Mouse (Mus musculus) heart, postnatal 14 days (tissue): ENCODE data around the gene Mtmr4. TPM values are rescaled to one million over a fixed set of nuclear protein-coding genes. Genes with fewer than 3 reads are reported as not detected.

Source experiments
- total RNA-seq, 2 experiments: library from RNA; stranded (reverse); gene quantifications; 2 replicates each; pipeline ENCODE4 v1.2.3; 2021

Mtmr4 gene
- total RNA-seq, 2 experiments from 2014 or later, result 16.0 to 22.9 TPM

Other genes starting within 250 kb of the Mtmr4 start
- 10 to 100 TPM; 12.0 to 14.7 TPM for gene Ppm1e, start 233.1 kb upstream of the Mtmr4 start, total RNA-seq
- gene Rad51c, start 187.2 kb upstream of the Mtmr4 start, total RNA-seq, result 1 to 10 TPM; 2.5 to 2.7 TPM
- under 1 TPM; 0.27 to 0.41 TPM for gene Tex14, start 187.1 kb upstream of the Mtmr4 start, total RNA-seq
- gene Gm11492, start 25.5 kb upstream of the Mtmr4 start, total RNA-seq, result not detected
- gene Sept4, start 23.3 kb upstream of the Mtmr4 start, total RNA-seq, result 10 to 100 TPM; 70.3 to 70.8 TPM
- gene Hsf5, start 25.0 kb downstream of the Mtmr4 start, total RNA-seq, result under 1 TPM in 1 of 2 experiments, not detected in 1; 0.07 TPM
- under 1 TPM; 0.39 to 0.67 TPM for gene Rnf43, start 70.6 kb downstream of the Mtmr4 start, total RNA-seq
- gene Supt4a, start 145.4 kb downstream of the Mtmr4 start, total RNA-seq, result 10 to 100 TPM; 47.8 to 51.1 TPM
- gene Tspoap1, start 168.4 kb downstream of the Mtmr4 start, total RNA-seq, result under 1 TPM; 0.17 to 0.19 TPM
- gene Mpo, start 201.4 kb downstream of the Mtmr4 start, total RNA-seq, result under 1 TPM in 1 of 2 experiments, not detected in 1; 0.61 TPM
- gene Lpo, start 236.1 kb downstream of the Mtmr4 start, total RNA-seq, result under 1 TPM in 1 of 2 experiments, not detected in 1; 0.22 TPM